Mouse (Mus musculus) thymus, postnatal 10 days (tissue): ENCODE measurements around the gene Slco2a1.

ENCODE experiments used
- DNase-seq, 2 experiments: peaks; one replicate each; pipeline ENCODE4 v3.0.0; 2021; ENCODE audit warnings: low spot score in 2 of 2

Slco2a1 gene

DNA sequence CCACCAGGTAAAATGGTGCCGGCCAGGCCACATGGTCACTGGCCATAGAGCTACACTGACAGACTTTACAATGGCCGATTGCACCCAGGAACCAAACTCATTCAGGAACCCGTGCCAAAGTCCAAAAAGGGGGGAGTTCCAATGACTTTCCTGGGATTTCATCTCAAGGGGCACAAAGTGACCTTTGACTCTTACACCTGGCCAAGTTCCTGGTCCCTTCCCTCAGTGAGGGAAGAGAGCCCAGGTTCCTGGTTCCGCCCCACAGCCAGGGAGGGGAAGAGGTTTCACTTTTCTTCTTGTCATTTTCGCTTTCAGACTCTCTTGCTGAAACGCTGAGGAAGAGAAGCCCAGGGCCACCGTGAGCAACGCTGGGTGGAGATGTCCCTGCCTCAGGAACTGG lies at the start of gene Slco2a1:
Gene Slco2a1 (plus strand): TSS at position 251 of the 400 bp plus-strand sequence.
- DNase-seq, result no peak

DNA sequence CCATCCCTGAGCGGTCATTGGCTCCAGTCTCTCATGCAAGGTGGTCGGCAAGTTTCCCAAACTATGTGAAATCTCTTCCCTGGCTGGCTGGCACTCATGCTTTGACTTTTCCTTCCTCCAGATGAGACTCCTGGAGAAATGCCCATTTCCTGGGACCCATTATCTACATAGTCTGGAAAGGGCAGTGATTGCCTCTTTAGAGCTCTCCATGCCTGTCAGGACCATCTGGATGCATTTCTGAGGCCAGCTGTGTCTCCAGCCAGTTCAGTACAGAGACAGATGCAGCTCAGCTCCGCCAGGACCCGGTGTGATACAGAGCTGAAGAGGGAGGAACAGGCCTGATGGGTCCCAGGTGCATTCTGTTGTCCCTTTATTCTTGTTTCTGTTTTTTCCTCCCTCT lies 46.3 kb upstream of the Slco2a1 start:
- no peak for DNase-seq

DNA sequence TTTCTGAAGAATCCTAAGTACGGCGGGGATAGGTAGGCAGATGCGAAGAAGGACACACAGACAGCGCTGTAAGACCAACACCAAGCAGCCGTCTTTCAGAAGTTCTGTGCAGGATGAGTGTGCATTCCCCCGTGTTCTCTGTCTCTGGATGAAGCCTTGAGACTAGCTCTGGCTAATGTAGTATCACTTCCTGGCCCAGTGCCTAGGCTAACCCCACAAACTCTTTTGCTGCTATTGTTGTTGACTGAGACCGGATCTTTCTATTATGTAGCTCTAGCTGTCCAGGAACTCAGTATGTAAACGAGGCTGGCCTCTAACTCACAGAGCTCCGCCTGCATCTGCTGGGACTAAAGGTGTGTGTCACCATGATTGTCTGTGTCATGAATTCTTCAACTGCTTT lies 43.6 kb upstream of the Slco2a1 start:
- DNase-seq, result no peak

DNA sequence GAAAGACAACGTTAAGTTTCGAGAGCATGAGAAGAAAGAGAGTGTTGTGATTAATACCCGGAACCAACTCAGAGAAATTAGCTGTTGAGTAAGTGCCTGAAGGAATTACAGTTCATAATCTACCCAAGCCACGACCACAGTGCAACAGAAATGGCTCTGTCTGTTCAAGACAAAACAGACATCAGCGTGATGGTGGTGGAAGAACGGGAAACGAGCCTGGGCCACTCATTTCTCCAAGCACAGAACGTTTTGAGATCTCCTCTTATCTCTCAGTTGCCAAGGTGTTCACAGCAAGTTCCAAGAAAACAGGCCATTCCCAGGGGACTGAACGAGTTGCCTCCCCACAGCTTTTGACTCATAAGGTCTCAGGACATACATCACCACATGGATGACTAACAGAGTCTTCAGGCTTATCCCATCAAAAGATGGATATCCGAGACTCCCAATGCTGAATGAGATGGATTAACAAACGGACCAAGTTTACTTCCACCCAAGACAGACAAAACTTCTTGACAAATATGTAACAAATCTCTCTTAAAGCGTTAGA lies 42.0 kb upstream of the Slco2a1 start:
- DNase-seq, result no peak

DNA sequence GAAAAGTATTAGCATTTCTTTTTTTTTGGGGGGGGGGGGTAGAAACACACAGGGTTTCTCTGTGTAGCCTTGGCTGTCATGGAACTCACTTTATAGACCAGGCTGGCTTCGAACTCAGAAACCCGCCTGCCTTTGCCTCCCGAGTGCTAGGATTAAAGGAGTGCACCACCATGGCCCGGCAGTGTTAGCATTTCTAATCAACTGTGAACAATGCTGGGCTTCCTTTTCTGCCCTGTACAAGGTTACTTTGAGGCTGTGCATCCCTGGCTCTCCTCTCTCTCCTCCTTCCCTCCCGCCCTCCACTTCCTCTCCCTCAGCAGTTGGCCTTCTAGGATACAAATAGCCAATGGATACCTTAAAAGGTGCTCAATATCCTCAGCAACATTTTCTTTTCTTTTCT lies 39.8 kb upstream of the Slco2a1 start:
- no peak for DNase-seq

DNA sequence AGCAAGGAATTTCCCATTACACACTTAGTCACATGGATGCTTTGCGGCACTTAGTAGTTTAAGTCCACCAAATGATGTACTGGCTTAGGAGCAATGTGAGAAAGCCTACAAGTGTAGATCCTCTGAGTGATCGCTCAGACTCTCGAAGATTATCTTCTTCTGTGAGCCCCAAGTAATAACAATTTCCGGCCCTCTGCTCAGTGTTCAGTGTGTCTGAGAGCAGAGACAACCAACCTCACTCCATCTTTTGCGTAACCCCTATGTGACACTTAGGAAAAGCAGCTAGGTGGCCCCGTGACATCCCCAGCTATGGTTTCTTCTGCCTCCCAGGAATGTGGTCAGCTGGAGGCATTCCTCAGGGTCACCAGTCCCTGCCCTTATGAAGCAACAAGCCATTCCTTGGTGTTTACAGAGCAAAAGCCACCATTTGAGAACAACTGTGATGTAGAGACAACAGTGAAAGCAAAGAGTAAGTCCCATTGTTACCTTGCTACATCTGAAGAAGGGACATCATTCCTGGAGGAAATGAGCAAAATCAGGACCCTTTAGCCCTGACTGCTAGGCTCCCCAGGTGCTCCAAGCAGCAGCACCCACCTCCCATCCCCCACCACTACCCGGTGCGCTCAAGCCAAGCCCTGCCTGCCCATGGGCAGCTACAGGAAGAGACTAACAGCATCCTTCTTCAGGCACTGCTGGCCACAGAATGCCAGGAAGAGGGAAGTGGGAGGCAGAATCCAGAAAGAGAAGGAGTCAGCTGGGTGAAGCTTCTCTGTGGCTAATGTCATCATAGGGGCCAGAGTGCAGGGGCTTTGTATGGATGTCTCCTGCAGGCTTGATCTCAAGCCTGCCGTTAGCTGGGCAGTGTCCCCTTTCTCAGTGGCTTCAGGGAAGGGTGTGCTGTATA lies 37.2 kb upstream of the Slco2a1 start:
- DNase-seq, result no peak

DNA sequence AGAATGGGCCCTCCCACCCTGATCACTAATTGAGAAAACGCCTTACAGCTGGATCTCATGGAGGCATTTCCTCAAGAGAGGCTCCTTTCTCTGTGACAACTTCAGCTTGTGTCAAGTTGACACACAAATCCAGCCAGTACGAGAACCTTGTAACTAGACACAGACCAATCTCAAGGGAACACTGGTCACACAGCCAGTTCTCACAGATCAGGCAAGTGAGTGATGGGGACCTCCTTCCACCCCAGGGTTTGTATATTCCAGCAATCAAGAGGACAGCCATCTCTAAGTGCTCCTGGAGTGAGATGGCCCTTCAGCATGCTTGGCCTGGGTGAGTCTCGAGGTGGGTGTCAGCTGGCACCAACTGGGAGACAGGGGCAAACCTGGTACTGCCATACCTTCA lies 32.6 kb upstream of the Slco2a1 start:
- no peak for DNase-seq

DNA sequence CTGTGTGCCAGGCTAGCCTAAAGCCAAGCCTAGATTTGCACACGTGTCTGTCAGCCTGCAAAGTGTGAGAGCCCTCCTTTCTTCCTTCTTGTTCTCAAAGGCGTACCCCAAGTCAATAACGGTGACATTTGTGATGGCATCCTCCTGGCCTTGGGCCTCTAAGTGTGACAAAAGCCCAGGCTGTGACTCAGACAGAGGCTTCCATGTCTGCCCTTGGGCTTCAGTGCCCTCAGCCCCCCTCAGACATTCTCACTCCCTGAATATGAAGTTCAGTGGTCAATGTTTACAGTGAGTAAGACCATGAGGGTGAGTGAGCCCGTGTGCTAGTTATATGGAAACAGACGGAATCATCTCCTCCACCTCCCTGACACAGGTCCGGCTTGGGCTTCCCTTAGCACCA lies 29.8 kb upstream of the Slco2a1 start:
- no peak for DNase-seq

DNA sequence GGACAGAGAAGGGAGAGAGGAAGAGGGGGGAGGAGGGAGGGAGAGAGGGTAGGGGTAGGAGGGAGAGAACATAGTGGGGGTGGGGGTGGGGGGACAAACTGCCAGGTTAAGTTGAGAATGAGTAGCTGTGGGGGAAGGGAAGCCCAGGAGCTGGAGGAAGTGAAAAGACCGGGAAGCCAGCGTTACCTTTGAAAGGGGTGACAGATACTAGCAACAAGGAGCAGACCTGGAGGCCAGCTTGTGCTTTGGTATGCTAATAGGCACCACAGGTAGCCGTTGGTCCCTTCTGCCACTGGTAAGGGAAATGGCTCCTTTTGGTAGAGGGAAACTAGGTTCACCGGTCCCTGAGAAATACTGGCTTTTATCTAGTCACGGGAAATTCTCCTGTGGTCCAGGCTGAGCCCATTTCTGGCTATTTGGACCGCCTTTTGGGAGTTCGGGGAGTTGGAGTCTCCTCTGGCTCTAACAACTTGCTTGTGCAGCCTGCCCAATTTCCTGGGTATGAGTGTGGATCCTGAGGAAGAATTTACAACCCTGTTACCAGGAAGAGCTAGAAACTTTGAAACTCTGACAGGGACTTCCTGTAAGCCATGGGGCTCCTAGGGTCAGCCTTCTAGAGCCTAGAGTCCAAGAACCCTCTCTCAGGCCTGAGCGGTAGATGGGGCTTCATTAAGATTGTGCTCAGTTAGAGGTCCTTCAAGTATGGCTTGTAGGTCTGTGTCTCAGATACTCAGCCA lies 27.0 kb upstream of the Slco2a1 start:
- no peak for DNase-seq

DNA sequence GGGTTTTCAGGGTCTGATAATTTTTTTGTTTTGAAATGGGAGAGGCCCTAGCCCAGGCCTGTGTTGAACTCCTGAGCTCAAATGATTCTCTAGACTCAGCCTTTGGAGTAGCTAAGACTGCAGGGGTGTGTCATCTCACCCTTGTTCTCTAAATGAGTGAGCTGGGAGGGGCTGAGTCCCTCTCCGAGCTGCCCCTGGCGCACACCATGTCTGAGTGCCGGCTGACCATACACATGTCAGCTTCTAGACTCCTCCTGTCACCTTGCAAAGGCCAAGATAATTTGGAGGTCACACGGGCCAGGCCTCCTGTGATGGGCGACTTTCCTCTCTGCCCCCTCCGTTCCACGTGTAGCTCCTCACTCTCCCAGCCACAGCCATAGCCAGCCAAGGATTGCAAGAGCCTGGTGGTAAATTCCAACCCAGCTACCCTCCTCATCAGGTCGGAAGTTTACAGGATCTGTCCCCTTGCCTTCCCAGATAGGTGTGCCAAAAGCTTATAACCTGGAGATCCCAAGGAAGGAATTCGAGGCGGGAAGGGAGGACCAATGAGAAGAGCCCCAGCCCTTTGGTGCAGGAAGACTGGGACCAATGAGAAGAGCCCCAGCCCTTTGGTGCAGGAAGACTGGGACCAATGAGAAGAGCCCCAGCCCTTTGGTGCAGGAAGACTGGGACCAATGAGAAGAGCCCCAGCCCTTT lies 26.3 kb upstream of the Slco2a1 start:
- no peak for DNase-seq

DNA sequence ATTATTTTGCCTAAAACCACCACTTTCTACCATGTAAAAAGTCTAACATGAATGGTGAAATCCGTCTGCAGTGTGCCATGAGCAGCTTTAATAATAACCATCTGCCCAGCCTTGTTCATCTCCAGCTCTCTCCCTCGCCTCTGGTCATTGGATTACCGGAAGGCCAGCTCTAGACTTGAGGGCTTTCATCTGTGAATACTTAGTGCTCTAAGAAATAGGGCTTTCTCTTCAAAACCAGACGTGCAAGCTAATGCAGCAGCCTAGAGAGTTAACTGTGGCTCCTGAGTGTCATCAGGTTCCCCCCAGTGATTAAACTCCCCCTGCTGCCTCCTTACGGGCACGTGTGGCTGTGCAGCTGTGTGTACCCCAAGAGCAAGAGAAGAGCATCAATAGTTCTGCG lies 25.2 kb upstream of the Slco2a1 start:
- DNase-seq, result no peak

DNA sequence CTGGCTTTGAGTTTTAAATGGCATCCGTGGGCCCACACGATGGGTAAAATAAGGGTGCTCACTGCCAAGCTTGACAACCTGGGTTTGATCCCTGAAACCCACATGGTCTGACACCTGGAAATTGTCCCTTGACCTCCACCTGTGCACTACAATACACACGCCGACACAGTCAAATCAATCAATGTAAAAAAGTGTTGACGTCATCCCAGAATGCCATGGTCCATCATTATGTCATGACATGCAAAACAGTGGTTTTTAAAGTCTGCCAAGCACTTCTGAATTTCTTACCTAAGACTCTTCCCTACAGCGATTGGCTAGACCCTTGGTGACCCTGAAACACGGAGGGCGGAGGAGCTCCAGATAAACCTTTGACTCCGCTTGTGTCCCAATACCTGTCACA lies 23.9 kb upstream of the Slco2a1 start:
- no peak for DNase-seq

DNA sequence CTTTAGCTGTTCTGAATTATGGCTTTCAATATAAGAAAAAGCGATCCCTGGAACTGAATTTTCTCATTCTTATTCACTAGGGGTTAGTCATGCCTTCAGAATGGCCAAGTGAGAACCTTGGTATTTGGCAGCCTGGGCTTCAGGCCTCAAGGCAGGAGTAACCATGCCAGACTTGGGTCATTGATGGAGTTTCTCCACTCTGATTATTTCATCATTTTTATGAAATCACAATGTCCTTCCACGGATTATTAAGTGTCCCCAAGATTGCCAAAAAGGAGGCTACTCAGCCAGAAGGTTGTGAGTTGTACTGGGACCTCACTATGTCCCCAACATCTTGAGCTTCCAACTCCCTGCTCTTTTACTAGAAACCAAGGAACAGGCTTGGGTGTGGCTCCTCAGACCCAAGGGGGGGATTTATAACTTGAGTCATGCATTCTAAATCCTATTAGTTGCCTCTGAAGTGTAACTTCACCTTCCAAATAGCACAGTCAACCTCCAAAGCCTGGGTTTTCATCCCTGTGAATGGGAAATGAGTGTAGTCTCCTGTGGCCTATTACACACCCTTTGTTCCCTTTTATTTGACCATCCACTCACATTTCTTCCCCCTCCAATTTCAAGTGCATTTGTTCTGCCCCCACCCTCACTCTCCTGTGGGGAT lies 16.0 kb upstream of the Slco2a1 start:
- no peak for DNase-seq

DNA sequence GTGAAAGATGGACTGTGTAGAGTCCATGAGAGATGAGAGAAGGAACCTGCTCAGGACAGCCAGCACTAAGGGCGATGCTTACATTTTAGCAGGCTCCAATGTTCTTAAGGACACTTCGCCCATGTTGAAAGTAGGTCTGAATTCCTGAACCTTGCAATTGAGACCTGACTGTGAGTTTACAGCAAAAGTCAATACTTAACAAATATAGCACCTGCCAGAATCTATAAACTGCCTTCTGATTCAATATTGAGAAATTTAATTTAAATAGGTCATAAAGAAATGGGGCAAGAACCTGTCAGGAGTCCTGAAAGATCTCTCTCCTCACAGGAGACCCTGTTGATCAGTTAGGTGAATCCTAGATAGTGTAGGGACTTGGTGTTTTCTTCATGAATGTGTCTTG lies 12.6 kb upstream of the Slco2a1 start:
- no peak for DNase-seq

DNA sequence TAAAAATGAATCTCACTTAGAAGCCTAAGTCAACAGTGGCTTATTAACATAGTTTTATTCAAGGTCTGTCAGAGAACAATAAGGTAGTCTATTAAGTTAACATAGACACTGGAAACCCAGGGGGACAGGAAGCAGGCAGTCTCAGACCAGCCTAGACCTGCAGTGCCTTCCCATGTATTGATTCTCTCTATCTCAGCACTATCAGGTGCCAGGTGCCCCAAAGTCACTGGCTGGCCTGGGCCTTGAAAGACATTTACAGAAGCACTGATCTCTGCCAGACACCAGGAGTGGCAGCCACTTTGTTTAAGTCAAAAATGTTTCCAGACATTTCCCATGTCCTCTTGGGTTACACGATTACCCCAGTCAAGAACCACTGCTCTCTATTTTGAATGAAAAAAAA lies 11.4 kb upstream of the Slco2a1 start:
- no peak for DNase-seq

DNA sequence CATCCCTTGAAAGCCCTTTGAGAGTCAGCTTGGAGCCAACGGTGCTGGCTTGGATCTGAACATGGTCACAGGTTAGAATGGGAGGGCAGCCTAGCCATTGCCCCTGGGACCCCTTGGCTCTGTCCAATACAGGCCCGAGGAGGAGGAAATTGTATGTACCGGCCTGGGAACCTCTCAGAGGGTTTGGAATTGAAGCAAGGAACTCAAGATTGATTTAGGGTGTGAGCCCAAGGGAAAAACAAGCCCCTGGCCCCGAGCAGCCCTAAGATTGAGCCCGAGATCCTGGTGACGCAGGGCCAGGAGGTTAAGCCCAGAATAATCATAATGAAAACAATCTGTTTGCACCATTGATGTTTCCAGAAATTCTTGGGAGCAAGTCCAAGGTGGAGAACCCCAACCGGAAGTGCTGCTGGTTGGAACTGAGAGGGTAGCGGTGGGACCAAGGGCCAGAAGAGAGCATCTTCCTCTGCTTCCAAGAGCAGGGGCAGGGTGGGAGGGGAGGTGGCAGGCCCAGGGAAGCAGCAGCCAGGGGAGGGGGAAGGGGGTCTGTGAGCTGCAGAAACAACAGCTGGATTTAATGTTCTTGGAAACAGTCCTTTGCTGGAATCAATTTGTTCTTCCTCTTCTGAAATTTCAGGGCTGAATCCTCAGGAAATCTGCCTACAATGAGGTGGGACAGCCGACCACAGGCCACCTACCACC lies 10.6 kb upstream of the Slco2a1 start:
- no peak for DNase-seq

DNA sequence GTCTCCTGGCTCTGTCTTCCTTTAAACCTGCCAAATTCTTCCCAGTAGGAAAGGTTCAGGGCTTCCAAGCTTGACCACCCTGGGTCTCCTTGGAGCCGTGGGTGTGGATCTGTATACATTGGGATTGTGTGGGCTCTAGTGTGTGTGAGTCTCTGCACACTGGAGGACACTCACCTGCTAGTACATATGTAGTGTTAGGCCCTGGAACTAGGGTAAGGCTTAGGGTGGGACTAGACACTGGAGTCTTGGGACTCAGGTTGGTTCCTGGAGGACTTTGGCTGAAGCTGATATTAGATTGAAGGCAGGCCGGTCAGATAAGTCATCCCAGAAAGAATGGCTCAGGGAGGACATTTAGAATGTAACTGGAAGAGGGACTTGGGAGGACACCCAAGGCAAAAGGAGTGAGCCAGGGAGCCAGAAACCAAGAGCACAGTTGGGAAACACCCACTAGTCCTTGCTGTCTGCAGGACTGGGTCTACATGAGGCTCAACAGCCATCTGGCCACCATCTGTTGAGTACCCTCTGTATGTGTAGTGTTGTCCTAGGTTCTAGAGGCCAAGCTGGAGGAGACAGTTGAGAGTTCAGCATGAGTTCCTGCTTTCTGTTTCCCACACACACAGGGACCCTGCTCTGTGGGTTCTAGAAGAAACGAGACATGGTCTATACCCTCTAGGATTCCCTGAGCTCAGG lies 9.4 kb upstream of the Slco2a1 start:
- no peak for DNase-seq

DNA sequence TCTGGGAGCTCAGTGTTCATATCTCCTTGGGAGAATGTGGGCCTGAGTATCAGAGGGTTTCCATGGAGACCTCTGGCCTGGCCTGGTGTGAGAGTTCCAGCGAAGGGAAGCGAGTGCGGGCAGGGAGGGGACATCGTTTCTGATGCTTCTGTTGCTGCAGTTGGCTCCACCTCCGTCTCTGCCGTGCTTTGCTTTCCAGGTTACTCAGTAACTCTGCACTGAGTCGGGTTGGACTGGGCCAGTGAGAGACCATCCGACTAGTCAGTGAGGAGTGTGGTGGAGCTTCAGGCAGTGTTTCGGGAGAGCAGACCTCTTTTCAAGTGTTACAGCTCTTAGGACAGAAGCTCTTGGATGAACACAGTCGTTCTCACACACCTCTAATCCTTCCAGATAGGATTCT lies 8.6 kb upstream of the Slco2a1 start:
- no peak for DNase-seq

DNA sequence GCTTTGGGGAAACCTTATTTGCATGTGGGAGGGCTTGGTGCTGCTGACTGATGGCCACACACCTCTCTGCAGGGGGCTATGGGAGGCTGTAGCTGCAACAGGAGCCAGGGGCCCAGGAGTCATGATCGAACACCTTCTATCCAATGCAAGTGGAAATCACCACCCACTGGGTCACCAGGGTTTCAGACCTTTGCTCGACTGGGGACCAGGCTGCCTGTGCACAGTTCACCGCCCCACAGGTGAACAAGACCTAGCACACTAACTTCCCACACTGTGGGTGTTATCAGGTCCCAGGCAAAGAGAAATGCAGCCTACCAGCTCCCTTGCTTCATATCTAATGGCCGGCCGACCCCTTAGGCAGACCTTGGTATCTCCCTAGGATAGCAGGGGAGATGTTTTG lies 8.1 kb upstream of the Slco2a1 start:
- DNase-seq, result no peak

DNA sequence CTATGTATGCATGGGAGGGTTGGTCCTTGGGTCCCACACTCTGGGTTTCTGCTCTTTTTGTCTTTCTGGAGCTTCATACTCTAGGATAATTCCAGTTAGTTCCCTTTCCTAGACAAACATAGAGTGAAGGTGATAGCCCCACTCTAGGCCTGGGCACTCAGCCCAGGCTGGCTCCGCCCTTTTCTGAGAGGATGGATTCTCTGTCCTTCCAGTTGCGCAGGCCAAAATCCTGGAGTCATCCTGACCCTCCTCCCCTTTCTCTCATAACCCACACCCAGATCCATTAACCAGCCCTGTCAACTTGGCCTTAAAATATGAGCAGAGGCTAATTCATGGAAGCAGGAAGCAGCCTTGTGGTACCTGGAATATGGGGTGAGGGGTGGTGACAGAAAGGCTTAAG lies 6.7 kb upstream of the Slco2a1 start:
- DNase-seq, result no peak

DNA sequence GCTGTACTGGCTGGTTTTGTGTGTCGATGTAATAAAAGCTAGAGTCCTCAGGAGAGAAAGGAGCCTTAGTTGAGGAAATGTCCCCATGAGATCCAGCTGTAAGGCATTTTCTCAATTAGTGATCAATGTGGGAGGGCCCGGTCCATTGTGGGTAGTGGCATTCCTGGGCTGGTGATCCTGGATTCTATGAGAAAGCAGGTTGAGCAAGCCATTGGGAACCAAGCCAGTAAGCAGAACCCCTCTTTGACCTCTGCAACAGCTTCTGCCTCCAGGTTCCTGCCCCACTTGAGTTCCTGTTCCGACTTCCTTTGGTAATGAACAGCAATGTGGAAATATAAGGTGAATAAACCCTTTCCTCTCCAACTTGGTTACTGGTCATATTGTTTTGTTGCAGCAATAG lies 6.1 kb upstream of the Slco2a1 start:
- DNase-seq, result no peak
